Mouse (Mus musculus): Measurements from ENCODE around the gene Map4k4. TPM values are rescaled to one million over a fixed set of nuclear protein-coding genes. Genes with fewer than 3 reads are reported as not detected.

Gene Map4k4
- polyA plus RNA-seq, 1 experiment from 2014 or later, result 23.7 TPM

- Histone ChIP-seq H3K4me1 (ENCODE audit: control insufficient read depth, insufficient read depth, low read length) (peaks cover 47% of the 10 kb centered on the region), H3K27me3 (ENCODE audit: control insufficient read depth, insufficient read depth, low read length) (no peaks in the 10 kb centered on the region), H3K9ac (ENCODE audit: low read depth, low read length) (no peak overlapping the region), H3K9me3 (replicated peaks; ENCODE audit: control insufficient read depth, low read length) (no peaks in the 10 kb centered on the region), H3K27ac (ENCODE audit: low read depth, low read length) (no peak overlapping the region), H3K4me2 (peak overlapping the region; percentile 3; the same call in 1 of the 2 replicates), H3K4me3 (ENCODE audit: low read depth, low read length) (no peak overlapping the region), H3K36me3 (ENCODE audit: control insufficient read depth, insufficient read depth, low read length) (no peaks in the 10 kb centered on the region)
- ATAC-seq (replicated peaks; ENCODE audit: insufficient number of reproducible peaks, low FRiP score, low TSS enrichment), result no peak
- WGBS (ENCODE audit: insufficient replicate concordance), result 84% methylated on average over 3 of the region's 3 CpGs
Observed at GRCm38 (mm10) chr1:39904720-39905119, 4.0 kb downstream of the Map4k4 start.

DNA sequence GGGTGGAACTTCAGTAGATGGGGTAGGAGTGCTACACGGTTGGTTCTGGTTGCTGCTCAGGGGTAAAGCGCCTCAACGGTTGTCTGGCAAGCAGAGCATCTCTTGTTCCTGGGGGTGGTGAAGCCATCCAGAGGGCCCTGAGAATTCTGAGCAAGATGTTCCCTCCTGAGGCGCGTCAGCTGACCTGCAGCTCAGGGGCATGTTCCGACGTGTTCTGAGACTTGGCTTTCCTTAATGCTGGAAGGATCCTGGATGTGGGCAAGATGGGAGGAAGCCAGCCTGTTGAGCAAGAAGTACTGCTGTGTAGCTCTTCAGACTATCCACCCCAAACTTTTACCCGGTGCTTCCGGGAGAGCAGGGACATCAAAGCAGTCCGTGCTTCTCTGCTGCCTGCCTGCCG, 6.2 kb downstream of the Map4k4 start:
- Histone ChIP-seq H3K4me2 (peak overlapping the region; percentile 16; the same call in 1 of the 2 replicates), H3K27me3 (ENCODE audit: control insufficient read depth, insufficient read depth, low read length) (no peaks in the 10 kb centered on the region), H3K4me3 (ENCODE audit: low read depth, low read length) (no peak overlapping the region), H3K36me3 (ENCODE audit: control insufficient read depth, insufficient read depth, low read length) (no peaks in the 10 kb centered on the region), H3K27ac (ENCODE audit: low read depth, low read length) (peak overlapping the region; percentile 3; the same call in 1 of the 2 replicates), H3K4me1 (ENCODE audit: control insufficient read depth, insufficient read depth, low read length) (peaks cover 54% of the 10 kb centered on the region), H3K9me3 (replicated peaks; ENCODE audit: control insufficient read depth, low read length) (no peaks in the 10 kb centered on the region), H3K9ac (ENCODE audit: low read depth, low read length) (no peak overlapping the region)
- WGBS (ENCODE audit: insufficient replicate concordance), result 58% methylated on average over 11 of the region's 11 CpGs
- no peak for ATAC-seq (replicated peaks; ENCODE audit: insufficient number of reproducible peaks, low FRiP score, low TSS enrichment)

GRCm38 (mm10) chr1:39908976-39909375, 8.3 kb downstream of the Map4k4 start:
- H3K4me1 ChIP-seq (ENCODE audit: control insufficient read depth, insufficient read depth, low read length), result peaks cover 48% of the 10 kb centered on the region
- H3K9ac ChIP-seq (ENCODE audit: low read depth, low read length), result no peak overlapping the region
- 83% methylated on average over 2 of the region's 2 CpGs for WGBS (ENCODE audit: insufficient replicate concordance)
- H3K27ac ChIP-seq (ENCODE audit: low read depth, low read length), result no peak overlapping the region
- H3K4me3 ChIP-seq (ENCODE audit: low read depth, low read length), result no peak overlapping the region
- H3K9me3 ChIP-seq (replicated peaks; ENCODE audit: control insufficient read depth, low read length), result no peaks in the 10 kb centered on the region
- no peak overlapping the region for H3K4me2 ChIP-seq
- no peaks in the 10 kb centered on the region for H3K27me3 ChIP-seq (ENCODE audit: control insufficient read depth, insufficient read depth, low read length)
- H3K36me3 ChIP-seq (ENCODE audit: control insufficient read depth, insufficient read depth, low read length), result no peaks in the 10 kb centered on the region
- no peak for ATAC-seq (replicated peaks; ENCODE audit: insufficient number of reproducible peaks, low FRiP score, low TSS enrichment)

DNA sequence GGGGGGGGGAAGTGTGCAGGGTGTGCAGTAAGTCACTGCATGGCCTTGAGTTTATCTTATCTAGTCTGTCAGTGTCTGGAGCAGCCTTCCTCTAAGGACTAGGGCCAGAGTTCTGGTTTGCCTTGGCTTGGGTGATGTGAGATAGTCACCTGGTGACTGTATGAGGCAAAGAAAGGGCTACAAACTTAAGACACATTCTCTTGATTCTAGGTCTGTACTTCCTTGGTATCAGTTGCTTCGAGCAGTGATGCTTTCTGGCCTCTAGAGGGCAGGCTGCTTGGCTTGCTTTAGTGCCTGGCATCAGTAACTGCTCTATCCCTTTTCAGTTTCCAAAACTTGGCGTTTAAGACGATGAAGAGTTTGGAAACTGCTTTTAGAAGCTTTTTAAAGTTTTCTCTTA, 10.7 kb downstream of the Map4k4 start:
- Histone ChIP-seq H3K27me3 (ENCODE audit: control insufficient read depth, insufficient read depth, low read length) (no peaks in the 10 kb centered on the region), H3K4me1 (ENCODE audit: control insufficient read depth, insufficient read depth, low read length) (peaks cover 28% of the 10 kb centered on the region), H3K9ac (ENCODE audit: low read depth, low read length) (no peak overlapping the region), H3K9me3 (replicated peaks; ENCODE audit: control insufficient read depth, low read length) (no peaks in the 10 kb centered on the region; the same call in 1 of the 2 replicates), H3K27ac (ENCODE audit: low read depth, low read length) (no peak overlapping the region), H3K4me2 (no peak overlapping the region), H3K36me3 (ENCODE audit: control insufficient read depth, insufficient read depth, low read length) (peaks cover 5% of the 10 kb centered on the region), H3K4me3 (ENCODE audit: low read depth, low read length) (no peak overlapping the region)
- no peak for ATAC-seq (replicated peaks; ENCODE audit: insufficient number of reproducible peaks, low FRiP score, low TSS enrichment)
- 50% methylated on average over 3 of the region's 3 CpGs for WGBS (ENCODE audit: insufficient replicate concordance)

DNA sequence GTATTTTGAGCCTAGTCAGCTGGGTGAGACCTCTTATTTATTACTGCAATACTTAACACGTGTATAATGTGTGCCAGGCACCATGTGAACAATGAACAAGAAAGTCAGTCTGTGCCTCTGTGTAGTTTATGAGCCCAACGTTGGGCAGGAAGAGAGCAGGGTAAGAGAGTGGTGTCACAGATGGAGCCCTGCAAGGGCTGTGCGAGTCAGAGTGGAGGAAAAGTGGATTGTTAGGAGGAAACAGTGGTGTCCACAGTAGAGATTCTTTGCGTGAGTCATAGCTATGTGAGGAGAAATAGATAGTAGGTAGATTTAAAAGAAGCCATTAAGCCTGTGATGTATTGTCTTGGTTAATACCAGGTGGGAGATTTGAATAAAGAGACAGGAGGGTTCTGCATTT, 12.5 kb downstream of the Map4k4 start:
- WGBS (ENCODE audit: insufficient replicate concordance), result 74% methylated on average over 4 of the region's 4 CpGs
- Histone ChIP-seq H3K9ac (ENCODE audit: low read depth, low read length) (no peak overlapping the region), H3K27me3 (ENCODE audit: control insufficient read depth, insufficient read depth, low read length) (no peaks in the 10 kb centered on the region), H3K4me1 (ENCODE audit: control insufficient read depth, insufficient read depth, low read length) (peaks cover 25% of the 10 kb centered on the region), H3K9me3 (replicated peaks; ENCODE audit: control insufficient read depth, low read length) (no peaks in the 10 kb centered on the region; the same call in 1 of the 2 replicates), H3K4me3 (ENCODE audit: low read depth, low read length) (no peak overlapping the region), H3K36me3 (ENCODE audit: control insufficient read depth, insufficient read depth, low read length) (peaks cover 5% of the 10 kb centered on the region), H3K4me2 (no peak overlapping the region), H3K27ac (ENCODE audit: low read depth, low read length) (no peak overlapping the region)
- no peak for ATAC-seq (replicated peaks; ENCODE audit: insufficient number of reproducible peaks, low FRiP score, low TSS enrichment)

DNA sequence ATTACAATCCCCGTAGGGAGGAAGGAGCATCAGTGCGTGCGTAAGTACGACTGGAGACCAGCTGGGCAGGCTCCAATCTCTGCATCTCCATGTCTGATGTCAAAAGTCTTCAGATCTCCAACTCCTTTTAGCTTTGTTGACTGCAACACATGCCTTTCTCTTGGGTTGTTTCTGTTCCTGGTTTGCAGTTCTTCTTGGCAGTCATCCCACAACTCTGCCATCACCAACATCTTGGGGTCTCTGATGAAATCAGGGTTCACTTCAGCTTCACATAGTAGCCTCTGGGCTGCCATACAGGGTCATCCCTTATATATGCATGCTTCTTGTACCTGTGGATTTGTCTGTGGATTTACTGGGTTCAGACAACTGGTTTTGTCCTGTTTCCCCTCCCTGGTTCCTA, 15.4 kb downstream of the Map4k4 start:
- 93% methylated on average over 4 of the region's 4 CpGs for WGBS (ENCODE audit: insufficient replicate concordance)
- H3K9ac ChIP-seq (ENCODE audit: low read depth, low read length), result no peak overlapping the region
- no peak for ATAC-seq (replicated peaks; ENCODE audit: insufficient number of reproducible peaks, low FRiP score, low TSS enrichment)
- no peak overlapping the region for H3K4me3 ChIP-seq (ENCODE audit: low read depth, low read length)
- H3K4me2 ChIP-seq, result no peak overlapping the region
- peaks cover 5% of the 10 kb centered on the region for H3K36me3 ChIP-seq (ENCODE audit: control insufficient read depth, insufficient read depth, low read length)
- peaks cover 33% of the 10 kb centered on the region for H3K4me1 ChIP-seq (ENCODE audit: control insufficient read depth, insufficient read depth, low read length)
- no peaks in the 10 kb centered on the region for H3K27me3 ChIP-seq (ENCODE audit: control insufficient read depth, insufficient read depth, low read length)
- no peak overlapping the region for H3K27ac ChIP-seq (ENCODE audit: low read depth, low read length)
- no peaks in the 10 kb centered on the region; the same call in 1 of the 2 replicates for H3K9me3 ChIP-seq (replicated peaks; ENCODE audit: control insufficient read depth, low read length)

DNA sequence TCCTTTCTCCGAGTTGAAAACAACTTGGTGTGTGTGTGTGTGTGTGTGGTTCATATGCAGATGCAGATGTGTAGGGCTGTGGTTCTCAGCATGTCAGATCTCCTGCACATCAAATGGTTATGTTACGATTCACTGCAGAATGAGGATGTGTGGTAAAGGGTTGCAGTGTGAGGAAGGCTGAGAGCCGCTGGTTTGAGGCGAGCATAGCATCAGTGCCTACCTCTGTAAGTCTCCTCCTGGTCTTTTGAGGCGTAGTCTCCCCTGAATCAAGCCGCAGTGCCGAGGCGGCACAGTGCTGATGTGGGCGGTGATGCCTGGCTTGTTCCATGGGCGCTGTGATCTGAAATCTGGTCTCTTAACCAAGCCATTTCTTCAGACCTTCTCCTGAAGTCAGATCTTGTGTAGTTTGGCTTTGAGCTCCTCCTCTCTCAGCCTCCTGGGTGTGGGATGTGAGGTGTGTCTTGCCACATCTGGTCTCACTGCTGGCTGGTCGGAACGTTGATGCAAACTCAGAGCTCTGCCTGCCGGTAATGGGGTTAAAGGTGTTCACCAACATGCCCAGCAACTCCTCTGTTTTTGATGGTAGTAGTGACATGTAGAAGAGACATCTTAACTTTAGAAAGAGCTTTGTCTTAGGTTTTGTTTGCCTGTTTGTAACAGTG, 17.3 kb downstream of the Map4k4 start:
- H3K27me3 ChIP-seq (ENCODE audit: control insufficient read depth, insufficient read depth, low read length), result no peaks in the 10 kb centered on the region
- H3K4me3 ChIP-seq (ENCODE audit: low read depth, low read length), result no peak overlapping the region
- H3K27ac ChIP-seq (ENCODE audit: low read depth, low read length), result no peak overlapping the region
- WGBS (ENCODE audit: insufficient replicate concordance), result 81% methylated on average over 13 of the region's 13 CpGs
- no peak overlapping the region; the same call in 1 of the 2 replicates for H3K4me2 ChIP-seq
- no peaks in the 10 kb centered on the region; the same call in 1 of the 2 replicates for H3K9me3 ChIP-seq (replicated peaks; ENCODE audit: control insufficient read depth, low read length)
- H3K4me1 ChIP-seq (ENCODE audit: control insufficient read depth, insufficient read depth, low read length), result peaks cover 43% of the 10 kb centered on the region
- peaks cover 5% of the 10 kb centered on the region for H3K36me3 ChIP-seq (ENCODE audit: control insufficient read depth, insufficient read depth, low read length)
- peak; percentile 28; the same call in 1 of the 2 replicates for ATAC-seq (replicated peaks; ENCODE audit: insufficient number of reproducible peaks, low FRiP score, low TSS enrichment)
- no peak overlapping the region for H3K9ac ChIP-seq (ENCODE audit: low read depth, low read length)

DNA sequence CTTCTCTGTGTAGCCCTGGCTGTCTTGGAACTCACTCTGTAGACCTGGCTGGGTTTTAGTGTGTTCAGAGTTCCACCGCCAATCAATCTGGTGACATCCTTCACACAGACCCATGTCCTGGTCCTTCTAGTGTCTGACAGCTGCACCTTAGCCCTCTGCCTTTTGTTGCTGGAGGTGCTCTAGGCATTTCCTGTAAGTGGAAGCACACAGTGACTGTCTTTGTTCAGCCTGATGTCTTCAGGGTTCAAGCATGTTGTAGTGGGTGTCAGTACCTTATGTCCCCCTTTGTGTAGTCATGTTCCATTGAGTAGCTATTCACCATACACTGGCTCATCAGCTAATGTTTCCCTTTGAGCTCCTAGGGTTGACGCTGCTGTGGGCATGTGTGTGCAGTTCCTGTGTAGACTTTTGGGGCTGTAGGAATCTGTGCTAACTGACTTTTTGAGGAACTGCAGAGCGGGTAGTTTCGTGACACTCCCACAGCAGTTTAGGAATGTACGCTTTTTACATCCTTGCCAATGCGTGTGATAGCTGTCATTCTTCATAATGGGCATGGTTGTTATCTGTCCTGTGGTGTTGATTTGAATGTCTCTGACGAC, 17.9 kb downstream of the Map4k4 start:
- peaks cover 50% of the 10 kb centered on the region for H3K4me1 ChIP-seq (ENCODE audit: control insufficient read depth, insufficient read depth, low read length)
- peaks cover 5% of the 10 kb centered on the region for H3K36me3 ChIP-seq (ENCODE audit: control insufficient read depth, insufficient read depth, low read length)
- no peaks in the 10 kb centered on the region; the same call in 1 of the 2 replicates for H3K9me3 ChIP-seq (replicated peaks; ENCODE audit: control insufficient read depth, low read length)
- no peak overlapping the region for H3K4me3 ChIP-seq (ENCODE audit: low read depth, low read length)
- ATAC-seq (replicated peaks; ENCODE audit: insufficient number of reproducible peaks, low FRiP score, low TSS enrichment), result no peak
- WGBS (ENCODE audit: insufficient replicate concordance), result 55% methylated on average over 7 of the region's 7 CpGs
- H3K4me2 ChIP-seq, result no peak overlapping the region; the same call in 1 of the 2 replicates
- no peak overlapping the region for H3K9ac ChIP-seq (ENCODE audit: low read depth, low read length)
- H3K27ac ChIP-seq (ENCODE audit: low read depth, low read length), result no peak overlapping the region
- no peaks in the 10 kb centered on the region for H3K27me3 ChIP-seq (ENCODE audit: control insufficient read depth, insufficient read depth, low read length)
